Mouse (Mus musculus) testis, adult 10 weeks (tissue): ENCODE measurements around the gene Homer3. TPM values are rescaled to one million over a fixed set of nuclear protein-coding genes. Genes with fewer than 3 reads are reported as not detected.

Source experiments
- polyA plus RNA-seq: library from polyadenylated mRNA; stranded (reverse); fragments of 350-450 nt; fragmentation: Illumina TruSeq; extraction: RNeasy Lipid Tissue Mini Kit (QIAGEN cat#74804); gene quantifications from one replicate; pipeline ENCODE4 v1.2.3, GENCODE M21; 2014; ENCODE audit warnings: low read depth, low replicate concordance

Gene Homer3
- polyA plus RNA-seq = 0.17 TPM

DNA sequence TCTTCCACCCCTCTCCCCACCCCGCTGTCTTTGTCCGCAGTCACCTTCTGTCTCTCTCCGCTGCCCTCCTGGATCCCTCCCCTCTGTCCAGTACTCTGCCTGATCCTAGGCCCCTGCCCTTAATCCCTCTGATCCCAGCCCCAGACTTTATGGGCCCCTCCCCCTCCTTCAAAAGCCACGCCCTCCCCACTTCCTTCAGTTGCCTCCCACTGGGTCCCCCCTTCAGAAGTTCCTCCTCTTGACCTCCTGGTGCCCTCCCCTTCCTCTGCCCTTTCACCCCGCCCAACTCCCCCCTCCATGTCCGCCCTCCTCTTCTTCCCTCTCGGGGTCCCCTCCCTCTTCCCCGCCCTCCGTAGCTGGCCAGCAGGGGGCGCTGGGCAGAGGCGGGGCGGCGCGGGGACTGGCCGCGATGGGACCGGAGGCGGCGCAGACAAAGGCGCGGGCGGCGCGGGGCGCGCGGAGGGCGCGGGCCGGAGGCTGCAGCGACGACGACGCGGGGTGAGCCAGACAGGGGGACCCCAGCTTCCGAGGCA, at the start of gene Homer3:
Homer3 (plus strand) TSS at position 225 of the 533 bp plus-strand sequence.

DNA sequence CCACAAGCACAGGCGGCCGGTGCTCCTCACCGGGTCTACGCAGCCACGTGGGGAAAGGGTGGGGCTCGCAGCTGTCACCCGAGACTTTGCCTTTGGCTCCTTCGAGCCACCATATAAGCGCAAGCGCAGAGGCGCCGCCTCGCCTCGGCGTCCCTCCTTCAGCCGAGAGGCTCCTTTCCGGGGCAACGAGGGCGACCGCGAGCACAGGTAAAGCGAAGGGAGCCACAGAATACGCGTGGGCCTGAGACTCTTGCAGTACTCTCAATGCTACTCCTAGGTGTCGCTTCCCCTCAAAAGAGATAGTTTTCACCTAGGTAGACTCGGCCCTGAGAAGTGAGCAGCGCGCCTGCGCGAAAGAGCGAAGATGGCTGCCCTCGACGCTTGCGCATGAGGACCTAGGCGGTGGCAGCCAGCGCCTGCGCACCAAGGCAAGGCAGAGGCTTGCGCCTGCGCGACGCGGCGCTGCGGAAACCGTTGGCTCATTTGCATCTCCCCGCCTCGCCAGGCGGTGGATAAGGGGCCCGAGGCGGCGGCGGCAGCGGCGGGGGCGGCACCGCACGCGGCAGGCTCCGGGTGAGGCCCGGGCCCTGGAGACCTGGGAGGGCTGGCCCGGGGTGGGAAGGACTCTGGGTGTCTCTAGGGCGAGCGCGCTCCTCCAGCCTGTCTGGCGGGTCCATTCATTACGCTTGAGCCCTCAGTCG, 48.4 kb upstream of the Homer3 start, which contains the start of the genes Sugp2 and Armc6:
Sugp2 (plus strand) TSS at position 147 of the 701 bp plus-strand sequence.
Armc6 (minus strand) TSS at position 387 of the 701 bp plus-strand sequence.

DNA sequence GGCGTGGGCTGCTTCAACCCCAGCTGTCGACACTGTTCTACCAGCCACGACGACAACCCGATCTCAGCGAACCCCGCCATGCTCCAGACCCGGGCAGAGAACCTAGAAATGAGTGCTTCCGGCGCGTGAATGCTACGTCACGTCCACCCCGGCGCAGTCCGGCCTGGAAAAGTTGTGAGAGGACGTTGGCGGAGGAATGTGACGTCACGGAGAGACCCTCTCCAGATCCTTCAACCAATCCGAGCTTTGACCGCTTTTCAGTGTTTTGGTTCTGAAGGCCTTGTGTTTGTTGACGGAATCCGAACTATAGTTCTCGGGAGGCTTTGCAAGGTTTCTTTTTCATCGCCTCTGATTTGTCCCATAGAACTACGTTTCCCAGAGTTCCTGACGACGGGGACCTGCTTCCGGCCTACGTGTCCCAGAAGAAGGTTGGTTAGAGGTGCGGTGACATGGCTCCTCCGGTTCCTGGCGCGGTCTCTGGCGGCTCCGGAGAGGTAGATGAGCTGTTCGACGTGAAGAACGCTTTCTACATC, 19.8 kb downstream of the Homer3 start, which contains the start of the genes Ddx49 and Cope:
Ddx49 (minus strand) TSS at position 132 of the 533 bp plus-strand sequence.
Cope (plus strand) TSS at position 161 of the 533 bp plus-strand sequence.

DNA sequence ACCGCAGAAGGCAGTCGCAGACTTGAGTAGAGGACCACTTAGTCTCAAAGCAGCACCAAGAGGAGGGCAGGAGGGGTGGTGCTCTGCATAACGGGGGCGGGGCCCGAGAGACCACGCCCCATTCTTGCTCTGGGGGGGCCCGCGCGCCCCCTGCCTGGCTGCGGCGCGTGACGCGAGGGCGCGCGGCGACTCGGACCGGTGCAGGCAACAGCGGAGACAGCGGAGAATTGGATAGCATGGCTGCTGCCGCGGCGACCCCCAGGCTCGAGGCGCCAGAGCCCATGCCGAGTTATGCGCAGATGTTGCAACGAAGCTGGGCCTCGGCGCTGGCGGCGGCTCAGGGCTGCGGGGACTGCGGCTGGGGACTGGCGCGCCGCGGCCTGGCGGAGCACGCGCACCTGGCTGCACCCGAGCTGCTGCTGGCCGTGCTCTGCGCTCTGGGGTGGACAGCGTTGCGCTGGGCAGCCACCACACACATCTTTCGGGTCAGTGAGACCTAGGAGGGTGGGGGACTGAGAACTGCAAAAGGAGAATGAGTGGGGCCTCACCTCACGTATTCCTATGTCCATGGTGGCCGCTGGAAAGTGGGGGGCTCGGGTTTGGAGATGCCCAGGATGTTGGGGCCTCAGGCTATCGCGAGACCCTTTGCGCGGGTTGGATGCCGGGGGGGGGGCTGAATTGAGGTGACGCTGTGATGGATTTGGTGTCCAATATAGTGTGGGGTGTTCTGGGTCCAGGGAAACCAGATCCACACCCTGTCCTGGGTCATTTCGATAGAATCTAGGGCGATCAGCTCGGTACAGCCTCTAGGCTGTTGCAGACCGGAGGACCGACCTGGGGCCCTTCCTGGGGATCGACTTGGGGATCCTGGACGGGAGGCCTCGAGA, 33.2 kb downstream of the Homer3 start, which contains the start of gene Cers1:
Cers1 (plus strand) TSS at position 152 of the 887 bp plus-strand sequence.

DNA sequence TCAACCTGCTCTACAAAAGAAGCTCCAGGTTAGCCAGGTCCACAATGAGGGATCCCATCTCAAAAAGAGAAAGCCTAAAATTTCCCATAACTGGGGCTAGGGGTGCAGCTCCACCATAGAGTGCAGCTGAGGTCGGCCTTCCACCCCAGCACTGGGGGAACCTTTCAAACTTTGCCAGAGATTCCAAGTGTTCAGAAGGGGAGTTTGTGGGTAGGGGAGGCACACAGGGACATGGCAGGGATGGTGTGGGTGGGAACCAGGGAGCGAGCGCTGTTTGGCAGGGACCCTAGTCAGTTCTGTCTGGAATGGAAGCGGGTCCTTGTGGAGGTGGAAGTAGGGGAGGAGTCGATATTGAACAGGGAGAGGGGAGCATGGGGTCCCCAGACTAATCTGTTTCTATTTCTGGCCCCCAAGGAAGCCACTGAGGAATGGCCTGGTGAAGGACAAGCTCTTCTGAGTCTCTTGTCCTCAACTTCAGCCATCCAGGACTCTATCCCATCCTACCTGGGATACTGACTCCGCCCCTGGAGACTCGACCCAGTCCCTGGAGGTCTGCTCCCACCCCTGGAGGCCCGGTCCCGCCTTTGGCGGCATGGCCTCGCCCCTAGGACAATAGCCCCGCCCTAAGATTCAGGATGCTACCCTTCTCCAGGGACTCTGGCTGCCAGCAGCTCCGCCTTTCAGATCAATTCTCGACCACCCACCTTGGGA, 46.7 kb downstream of the Homer3 start, which contains the start of gene Gdf1:
Gdf1 (plus strand) TSS at position 694 of the 711 bp plus-strand sequence.

Other genes with a start within 250 kb of the Homer3 start
- gene Mau2, start 240.1 kb upstream of the Homer3 start, polyA plus RNA-seq = 7.5 TPM
- 18.5 TPM for gene Sugp1, start 240.0 kb upstream of the Homer3 start, polyA plus RNA-seq
- 0.66 TPM for gene Tm6sf2, start 209.9 kb upstream of the Homer3 start, polyA plus RNA-seq
- gene Hapln4, start 199.4 kb upstream of the Homer3 start, polyA plus RNA-seq = 0.06 TPM
- 0.62 TPM for gene Ncan, start 162.0 kb upstream of the Homer3 start, polyA plus RNA-seq
- 0.80 TPM for gene Nr2c2ap, start 151.5 kb upstream of the Homer3 start, polyA plus RNA-seq
- gene Rfxank, start 143.7 kb upstream of the Homer3 start, polyA plus RNA-seq = 0.57 TPM
- gene Borcs8, start 143.3 kb upstream of the Homer3 start, polyA plus RNA-seq = 10.0 TPM
- not detected for gene Mef2b, start 143.1 kb upstream of the Homer3 start, polyA plus RNA-seq
- gene Tmem161a, start 110.5 kb upstream of the Homer3 start, polyA plus RNA-seq = 1.4 TPM
- gene Slc25a42, start 70.5 kb upstream of the Homer3 start, polyA plus RNA-seq = 0.84 TPM
- gene Sugp2, start 48.6 kb upstream of the Homer3 start, polyA plus RNA-seq = 123 TPM
- 0.36 TPM for gene Armc6, start 48.4 kb upstream of the Homer3 start, polyA plus RNA-seq
- gene Ddx49, start 19.7 kb downstream of the Homer3 start, polyA plus RNA-seq = 10.8 TPM
- 1.9 TPM for gene Cope, start 19.7 kb downstream of the Homer3 start, polyA plus RNA-seq
- gene Cers1, start 32.9 kb downstream of the Homer3 start, polyA plus RNA-seq = not detected
- gene Gdf1, start 47.0 kb downstream of the Homer3 start, polyA plus RNA-seq = not detected
- gene Upf1, start 70.5 kb downstream of the Homer3 start, polyA plus RNA-seq = 3.9 TPM
- 3.0 TPM for gene Comp, start 90.7 kb downstream of the Homer3 start, polyA plus RNA-seq
- gene Crtc1, start 156.8 kb downstream of the Homer3 start, polyA plus RNA-seq = 1.0 TPM
- 0.74 TPM for gene Klhl26, start 194.1 kb downstream of the Homer3 start, polyA plus RNA-seq
- 1.8 TPM for gene Tmem59l, start 204.5 kb downstream of the Homer3 start, polyA plus RNA-seq
- 0.74 TPM for gene Crlf1, start 210.3 kb downstream of the Homer3 start, polyA plus RNA-seq
- gene Rex1bd, start 223.9 kb downstream of the Homer3 start, polyA plus RNA-seq = not detected
- 3.6 TPM for gene Uba52, start 228.0 kb downstream of the Homer3 start, polyA plus RNA-seq
- 3.0 TPM for gene Fkbp8, start 244.9 kb downstream of the Homer3 start, polyA plus RNA-seq
- 6.7 TPM for gene Kxd1, start 245.1 kb downstream of the Homer3 start, polyA plus RNA-seq